Mouse (Mus musculus) 416B (cell line): ENCODE data around the gene Tprn.
A peak's percentile ranks its signal among the peaks of the same experiment; 100 is the strongest.
"Not testable (repeated sequence)": the region's sequence is repeated elsewhere in the genome, so short reads cannot be mapped to it uniquely, and the experiment has no call there.

Experiments
- DNase-seq: peaks from one replicate; pipeline ENCODE4 v3.0.0; 2011; ENCODE audit warnings: low read depth

The Tprn gene

DNA sequence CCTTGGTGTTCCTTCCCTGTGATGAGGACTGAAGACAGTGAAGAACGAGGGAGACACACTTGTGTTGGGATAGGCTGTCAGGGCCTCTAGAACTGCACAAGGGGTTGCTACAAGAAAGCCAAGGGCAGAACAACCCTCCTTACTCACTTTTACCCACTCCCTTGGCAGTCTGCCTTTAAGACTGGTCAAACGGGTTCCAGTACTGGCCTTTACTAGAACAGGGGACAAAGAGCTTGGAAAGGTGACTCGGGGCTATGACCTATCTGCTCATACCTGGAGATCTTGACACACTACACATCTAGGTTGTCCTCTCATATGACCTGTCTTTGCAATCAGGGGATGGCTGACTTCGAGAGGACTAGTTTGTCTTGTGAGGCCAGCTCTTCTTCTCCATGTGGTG is 24.9 kb upstream of the Tprn start:
- no peak for DNase-seq

DNA sequence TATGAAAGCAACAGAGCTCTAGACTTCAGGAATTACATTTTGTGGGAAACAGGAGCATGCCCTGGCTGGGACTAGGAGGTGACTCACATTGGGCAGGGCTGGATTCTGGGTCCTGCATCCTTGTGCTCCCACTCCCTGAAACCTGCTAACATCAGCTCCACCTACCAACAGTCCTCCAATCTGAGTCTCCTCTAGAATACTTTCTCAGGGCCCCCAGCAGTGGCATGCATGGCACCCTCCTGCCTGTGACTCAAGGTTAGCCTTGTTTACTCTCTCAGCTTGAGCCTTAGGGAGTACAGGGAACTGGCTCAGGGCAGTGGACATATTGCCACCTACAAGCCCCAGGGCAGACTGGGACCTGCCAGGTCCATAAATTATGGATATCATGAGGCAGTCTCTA is 24.3 kb upstream of the Tprn start:
- no peak for DNase-seq

GRCm38 (mm10) chr2:25239766-25240165 is 22.7 kb upstream of the Tprn start:
- DNase-seq, result no peak

- no peak for DNase-seq
These were observed 22.1 kb upstream of the Tprn start for GRCm38 (mm10) chr2:25240310-25240709.

GRCm38 (mm10) chr2:25240723-25241437 is 21.5 kb upstream of the Tprn start:
- DNase-seq, result no peak

GRCm38 (mm10) chr2:25241438-25241775 is 21.0 kb upstream of the Tprn start:
- no peak for DNase-seq

- DNase-seq, result no peak
These were observed 20.3 kb upstream of the Tprn start, which contains the start of the genes Rnf208 and Cysrt1 for GRCm38 (mm10) chr2:25242101-25242506. Gene Rnf208 (plus strand): TSS chr2:25242255. Gene Cysrt1 (minus strand): TSS chr2:25242452.

- no peak for DNase-seq
These were observed 19.1 kb upstream of the Tprn start for GRCm38 (mm10) chr2:25243342-25243741.

DNA sequence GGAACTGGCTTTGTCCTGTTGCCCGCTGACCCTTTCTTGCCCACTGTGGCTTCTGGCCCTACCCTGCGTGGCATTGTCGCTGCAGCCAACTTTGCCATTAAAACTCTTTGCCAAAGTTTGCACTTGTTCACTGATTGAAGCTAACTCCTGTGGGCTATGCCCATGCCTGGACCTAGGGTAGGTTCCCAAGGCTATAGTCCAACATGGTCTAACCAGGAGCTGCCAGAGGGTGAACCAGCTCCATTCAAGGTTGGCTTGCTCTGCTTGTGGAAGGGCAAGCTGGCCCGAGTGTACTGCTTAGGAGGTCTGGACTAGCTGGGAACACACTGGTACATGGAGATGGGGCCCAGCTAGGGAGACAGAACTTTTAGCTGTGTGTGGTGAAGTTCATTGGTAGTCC is 18.3 kb upstream of the Tprn start:
- no peak for DNase-seq

DNA sequence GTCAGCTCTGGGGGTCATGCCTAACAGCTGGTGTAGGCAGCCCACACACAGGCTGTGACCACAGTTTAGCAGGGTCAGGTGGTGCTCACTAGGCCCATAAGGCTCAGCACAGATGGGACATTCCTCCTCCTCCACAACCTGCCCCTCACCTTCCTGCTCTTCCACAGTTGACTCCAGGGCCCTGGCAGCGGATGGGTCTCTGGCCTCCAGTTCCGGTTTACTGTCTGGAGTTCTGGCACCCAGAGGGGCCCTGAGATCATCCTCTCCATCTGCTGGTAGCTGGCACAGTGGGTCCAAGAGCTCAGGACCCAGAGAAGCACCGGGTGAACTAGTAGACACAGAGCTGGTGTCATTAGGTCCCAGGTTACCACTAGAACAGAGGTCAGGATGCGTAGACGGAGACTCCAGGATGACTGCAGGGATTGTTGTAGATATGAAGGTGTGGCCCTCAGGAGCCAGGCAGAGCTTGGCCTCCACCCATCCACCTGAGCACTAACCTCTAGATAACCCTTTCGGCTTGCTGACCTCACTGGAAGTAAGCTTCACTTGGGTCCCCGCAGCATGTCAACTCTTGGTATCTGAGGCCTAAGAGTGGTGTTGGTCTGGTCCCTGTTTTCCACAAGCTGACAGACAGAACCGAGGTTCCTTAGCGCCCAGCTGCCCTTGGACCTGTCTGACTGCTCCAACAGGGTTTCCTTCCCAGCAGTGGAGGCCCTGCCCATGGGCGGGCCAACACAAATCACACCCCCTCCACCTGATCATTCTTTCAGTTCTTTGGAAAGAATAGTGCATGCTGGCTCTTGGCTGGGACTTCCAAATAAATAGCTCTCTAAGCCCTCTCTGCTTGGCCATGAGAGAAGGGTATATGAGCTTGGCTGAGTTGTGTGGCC is 16.0 kb upstream of the Tprn start, which contains the start of gene AL732309.1:
AL732309.1 (minus strand) TSS at position 681 of the 890 bp plus-strand sequence.
- DNase-seq, result no peak

DNA sequence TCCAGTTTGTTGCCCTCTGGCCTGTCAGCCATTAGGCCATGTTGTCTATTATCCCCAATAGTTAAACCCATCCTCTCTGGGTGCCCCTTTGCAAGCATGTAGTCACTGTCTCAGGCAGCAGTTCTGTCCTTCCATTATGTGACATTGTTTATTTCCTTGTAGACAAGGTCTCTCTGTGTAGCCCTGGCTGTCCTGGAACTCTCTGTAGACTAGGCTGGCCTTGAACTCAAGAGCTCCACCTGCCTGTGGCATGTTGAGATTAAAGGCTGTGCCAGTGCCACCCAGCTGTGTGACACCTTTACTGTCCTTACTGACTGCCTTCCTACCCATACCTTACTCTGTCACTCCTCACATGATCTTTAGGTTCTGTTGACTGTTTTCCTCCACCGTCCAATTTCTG is 10.1 kb upstream of the Tprn start:
- peak; percentile 55 for DNase-seq

DNA sequence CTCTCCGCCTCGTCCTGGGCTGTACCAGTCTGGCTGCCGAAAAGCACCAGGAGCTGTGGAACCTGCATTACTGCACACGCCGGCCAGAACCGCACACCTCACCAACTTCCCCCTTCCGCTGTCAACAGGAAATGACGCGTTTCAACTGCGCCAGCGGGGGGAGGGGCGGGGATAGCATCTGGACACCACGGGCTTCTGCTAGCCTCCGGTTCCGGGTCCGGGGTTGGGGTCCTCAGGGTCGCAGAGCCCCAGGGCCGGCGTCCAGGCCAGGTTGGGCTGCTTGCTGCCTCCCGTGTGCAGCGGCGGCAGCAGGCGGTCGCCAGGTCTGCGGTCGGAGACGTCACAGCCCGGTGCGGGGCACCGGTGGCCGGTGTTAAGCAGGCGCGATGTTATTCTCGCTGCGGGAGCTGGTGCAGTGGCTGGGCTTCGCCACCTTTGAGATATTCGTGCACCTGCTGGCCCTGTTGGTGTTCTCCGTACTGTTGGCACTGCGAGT is 7.1 kb upstream of the Tprn start, which contains the start of gene Tmem203:
Tmem203 (plus strand) TSS at position 156 of the 496 bp plus-strand sequence.
- DNase-seq, result peak; percentile 91

DNA sequence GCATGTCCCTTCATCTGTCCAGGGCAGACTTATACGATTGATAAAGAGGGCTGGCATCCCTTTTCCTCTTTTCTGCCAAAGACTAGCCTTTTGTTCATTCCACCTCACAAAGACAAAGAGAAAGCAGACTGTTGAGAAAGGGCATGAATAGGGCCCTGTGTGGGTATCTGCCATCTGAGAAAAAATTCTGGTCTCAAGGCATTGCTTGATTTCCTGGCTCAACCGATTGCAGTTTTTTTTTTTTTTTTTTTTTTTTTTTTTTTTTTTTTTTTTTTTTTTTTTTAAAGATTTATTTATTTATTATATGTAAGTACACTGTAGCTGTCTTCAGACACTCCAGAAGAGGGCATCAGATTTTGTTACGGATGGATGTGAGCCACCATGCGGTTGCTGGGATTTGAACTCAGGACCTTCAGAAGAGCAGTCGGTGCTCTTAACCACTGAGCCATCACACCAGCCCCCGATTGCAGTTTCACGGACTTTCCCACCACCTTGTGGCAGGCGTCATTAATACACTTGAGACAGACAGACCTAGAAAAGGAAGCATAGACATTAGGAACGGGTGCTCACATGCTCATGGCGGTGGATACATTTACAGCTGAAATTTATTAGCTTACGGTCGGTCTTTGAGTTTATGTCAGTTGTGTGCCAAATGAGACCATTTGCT is 5.8 kb upstream of the Tprn start:
- peak; percentile 89 for DNase-seq

- not testable (repeated sequence) for DNase-seq
These were observed 5.2 kb upstream of the Tprn start for GRCm38 (mm10) chr2:25257250-25257649.

- DNase-seq, result peak; percentile 55
These were observed 3.5 kb upstream of the Tprn start for GRCm38 (mm10) chr2:25258887-25259286.

- DNase-seq, result no peak
These were observed 548 bp upstream of the Tprn start for GRCm38 (mm10) chr2:25261870-25262269.

DNA sequence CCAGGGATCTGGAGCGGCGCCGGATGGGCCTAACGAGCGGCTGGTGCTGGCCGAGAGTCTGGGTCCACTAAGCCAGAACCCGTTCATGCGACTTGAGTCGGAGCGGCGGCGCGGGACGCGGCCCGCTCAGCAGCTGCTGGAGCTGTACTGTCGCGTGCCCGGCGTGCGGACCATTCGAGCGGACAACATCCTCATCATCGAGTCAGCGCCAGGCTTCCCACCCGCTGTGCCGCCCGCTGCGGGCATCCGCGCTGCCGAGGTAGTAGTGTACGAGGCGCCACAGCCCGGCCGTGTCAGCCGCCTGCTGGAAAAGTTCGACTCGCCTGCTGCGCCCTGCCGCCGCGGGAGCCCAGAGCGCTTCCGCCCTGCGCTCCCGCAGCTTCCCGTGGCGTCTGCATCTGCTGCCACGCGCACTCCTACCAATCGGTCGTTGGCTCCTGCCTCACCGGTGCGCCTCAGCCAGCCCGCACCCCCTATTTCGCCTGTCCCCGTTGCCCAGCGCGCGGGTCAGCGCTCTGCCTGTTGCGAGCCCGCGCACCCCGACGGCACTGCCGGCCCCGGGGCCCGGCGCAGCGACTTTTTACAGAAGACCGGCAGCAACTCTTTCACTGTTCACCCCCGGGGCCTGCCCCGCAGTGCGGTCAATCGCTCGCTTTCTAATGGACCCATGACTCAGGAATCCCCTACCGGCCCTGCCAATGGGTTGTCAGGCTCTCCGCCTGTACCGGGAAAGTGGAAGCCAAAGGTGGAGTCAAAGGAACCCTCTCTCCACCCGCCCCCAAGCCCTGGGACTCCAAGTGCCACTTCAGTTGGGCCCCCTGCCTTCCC is 591 bp downstream of the Tprn start:
- DNase-seq, result peak; percentile 54

GRCm38 (mm10) chr2:25263623-25264285 is 1.3 kb downstream of the Tprn start:
- no peak for DNase-seq

DNA sequence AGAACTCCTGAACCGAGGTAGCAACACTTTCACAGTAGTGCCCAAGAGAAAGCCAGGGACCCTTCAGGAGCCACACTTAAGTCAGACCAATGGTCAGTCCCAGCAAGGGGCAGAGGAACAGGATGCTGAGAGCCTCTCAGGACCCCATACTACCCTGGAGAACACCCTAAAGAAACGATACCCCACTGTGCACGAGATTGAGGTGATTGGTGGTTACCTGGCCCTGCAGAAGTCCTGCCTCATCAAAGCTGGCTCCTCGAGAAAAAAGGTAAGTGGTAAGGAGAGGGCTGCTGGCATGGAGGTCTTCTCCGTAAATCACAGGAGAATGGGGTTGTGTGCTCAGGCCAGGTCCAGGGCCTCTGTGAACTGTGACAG is 1.9 kb downstream of the Tprn start:
- DNase-seq, result no peak

DNA sequence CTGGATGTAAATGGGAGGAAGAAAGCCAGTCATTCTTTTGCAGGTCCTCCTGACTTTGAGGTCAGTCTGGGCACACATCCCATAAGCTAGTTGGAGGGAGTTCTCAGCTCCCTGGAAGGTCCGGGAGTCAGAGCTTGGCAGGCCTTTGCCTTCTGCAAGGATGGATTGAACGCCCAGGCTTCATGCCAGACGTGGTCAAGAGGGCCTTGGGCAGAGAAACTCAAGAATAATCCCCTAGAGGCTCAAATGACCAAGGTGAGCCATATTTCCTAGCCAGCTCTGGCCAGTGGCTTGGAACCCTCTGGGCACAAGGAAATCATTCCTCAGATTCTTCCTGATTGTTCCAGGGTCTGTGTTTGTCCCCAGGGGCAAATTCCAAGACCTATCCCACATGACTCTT is 2.4 kb downstream of the Tprn start:
- no peak for DNase-seq
